Mouse (Mus musculus) intestine, postnatal 0 days (tissue): ENCODE measurements around the gene Surf6. TPM values are rescaled to one million over a fixed set of nuclear protein-coding genes. Genes with fewer than 3 reads are reported as not detected.

Experiments
- ATAC-seq: fragments of 200-750 bp; cut with Nextera tagmentation; 2 replicates; pipeline ENCODE4 v1.8.0; 2017; ENCODE audit warnings: mild to moderate bottlenecking, moderate TSS enrichment, moderate library complexity
- H3K27ac ChIP-seq: fragments of 300-500 bp; sonication (generic); 2 replicates; pipeline ENCODE4 v1.5.1; 2014; ENCODE audit warnings: mild to moderate bottlenecking, low read depth, low read length, moderate library complexity
- H3K27me3 ChIP-seq: fragments of 300-500 bp; sonication (generic); replicated peaks from 2 replicates; pipeline ENCODE4 v1.6.1; 2014; ENCODE audit warnings: low read length, mixed read lengths; ENCODE audit not compliant: control insufficient read depth, insufficient read depth
- H3K36me3 ChIP-seq: fragments of 300-500 bp; sonication (generic); 2 replicates; pipeline ENCODE4 v1.6.1; 2014; ENCODE audit warnings: mild to moderate bottlenecking, moderate library complexity; ENCODE audit not compliant: control insufficient read depth, insufficient read depth
- H3K4me1 ChIP-seq: fragments of 300-500 bp; sonication (generic); replicated peaks from 2 replicates; pipeline ENCODE4 v1.6.1; 2014; ENCODE audit warnings: antibody characterized with exemption, low read length, mixed read lengths; ENCODE audit not compliant: control insufficient read depth, insufficient read depth
- H3K4me2 ChIP-seq: fragments of 300-500 bp; sonication (generic); replicated peaks from 2 replicates; pipeline ENCODE4 v1.6.1; 2014; ENCODE audit warnings: low read depth, mild to moderate bottlenecking, moderate library complexity
- H3K4me3 ChIP-seq: fragments of 300-500 bp; sonication (generic); 2 replicates; pipeline ENCODE4 v1.5.1; 2014; ENCODE audit warnings: low read depth, low read length
- H3K9ac ChIP-seq: fragments of 300-500 bp; sonication (generic); 2 replicates; pipeline ENCODE4 v1.6.1; 2014; ENCODE audit warnings: mild to moderate bottlenecking, low read depth, low read length
- H3K9me3 ChIP-seq: fragments of 300-500 bp; sonication (generic); 2 replicates; pipeline ENCODE4 v1.6.1; 2016; ENCODE audit warnings: mixed run types; ENCODE audit not compliant: control insufficient read depth
- CTCF ChIP-seq: sonication (generic); IDR thresholded peaks from 2 replicates; pipeline ENCODE4 v1.5.1; 2016; ENCODE audit warnings: low read depth, mild to moderate bottlenecking, control low read depth, antibody characterized with exemption, moderate library complexity
- WGBS: fragments of 180-500 bp; shearing (Covaris S2); extraction: QIAGEN DNeasy Blood & Tissue Kit; methylation state at CpG from one replicate; pipeline ENCODE4 v1.1.7; 2014; 5-methylcytosine and 5-hydroxymethylcytosine counted together
- polyA plus RNA-seq: library from polyadenylated mRNA; unstranded; fragments of >200 nt; fragmentation: Nextera tagmentation; extraction: Ambion mirVana; gene quantifications from 2 replicates; pipeline ENCODE4 v1.2.1, GENCODE M21; 2015

Gene Surf6
- polyA plus RNA-seq, 1 experiment from 2014 or later: 11.7 TPM

GRCm38 (mm10) chr2:26914148-26914941 lies 11.7 kb upstream of the Surf6 start:
- H3K4me2 ChIP-seq: peak overlapping the region; percentile 24; the same call in 1 of the 2 replicates
- H3K27ac ChIP-seq: peak overlapping the region; percentile 96; the same call in 1 of the 2 replicates
- TF ChIP-seq CTCF: no peak
- WGBS: 54% methylated on average over 8 of the region's 8 CpGs
- ATAC-seq: no peak
- no peak overlapping the region for H3K4me3 ChIP-seq
- peaks cover 12% of the 10 kb centered on the region for H3K4me1 ChIP-seq
- peaks cover 50% of the 10 kb centered on the region for H3K36me3 ChIP-seq
- H3K9ac ChIP-seq: no peak overlapping the region
- H3K9me3 ChIP-seq: no peaks in the 10 kb centered on the region
- H3K27me3 ChIP-seq: no peaks in the 10 kb centered on the region

- TF ChIP-seq CTCF: no peak
- Histone ChIP-seq H3K4me1 (peaks cover 15% of the 10 kb centered on the region), H3K36me3 (peaks cover 43% of the 10 kb centered on the region), H3K27ac (no peak overlapping the region), H3K27me3 (no peaks in the 10 kb centered on the region), H3K4me3 (no peak overlapping the region), H3K4me2 (no peak overlapping the region), H3K9ac (no peak overlapping the region), H3K9me3 (no peaks in the 10 kb centered on the region)
- 79% methylated on average over 17 of the region's 17 CpGs for WGBS
- no peak for ATAC-seq
Measured at GRCm38 (mm10) chr2:26913416-26914147, 10.9 kb upstream of the Surf6 start.

- peaks cover 32% of the 10 kb centered on the region for H3K36me3 ChIP-seq
- ATAC-seq: no peak
- peak overlapping the region; percentile 71 for H3K4me3 ChIP-seq
- peak overlapping the region; percentile 95 for H3K9ac ChIP-seq
- 62% methylated on average over 5 of the region's 5 CpGs for WGBS
- no peaks in the 10 kb centered on the region for H3K9me3 ChIP-seq
- peak overlapping the region; percentile 90 for H3K27ac ChIP-seq
- TF ChIP-seq CTCF: no peak
- H3K4me1 ChIP-seq: peaks cover 12% of the 10 kb centered on the region
- H3K27me3 ChIP-seq: no peaks in the 10 kb centered on the region
- peak overlapping the region; percentile 83 for H3K4me2 ChIP-seq
Measured at GRCm38 (mm10) chr2:26912253-26912770, 9.6 kb upstream of the Surf6 start.

- Histone ChIP-seq H3K27me3 (no peaks in the 10 kb centered on the region), H3K9ac (peak overlapping the region; percentile 95), H3K4me1 (peaks cover 8% of the 10 kb centered on the region), H3K4me2 (peak overlapping the region; percentile 83), H3K36me3 (peaks cover 31% of the 10 kb centered on the region), H3K27ac (peak overlapping the region; percentile 90), H3K9me3 (no peaks in the 10 kb centered on the region), H3K4me3 (peak overlapping the region; percentile 71)
- no peak for TF ChIP-seq CTCF
- WGBS: under 1% methylated on average over 37 of the region's 37 CpGs
- peak; percentile 28 for ATAC-seq
Measured at GRCm38 (mm10) chr2:26910994-26911765, 8.5 kb upstream of the Surf6 start.

- peak within 1 kb of the TSS; percentile 83 for H3K4me2 ChIP-seq
- peak; percentile 91 for ATAC-seq
Measured at GRCm38 (mm10) chr2:26910124-26910993, 7.7 kb upstream of the Surf6 start, which contains the start of the genes Med22 and Rpl7a. Gene Med22, minus strand, starts transcription at chr2:26910677. Gene Rpl7a, plus strand, starts transcription at chr2:26910764.

More at GRCm38 (mm10) chr2:26910124-26910993, 7.7 kb upstream of the Surf6 start, which contains the start of the genes Med22 and Rpl7a:
- H3K9ac ChIP-seq: peak within 1 kb of the TSS; percentile 95
- peaks cover 39% of the 10 kb centered on the region for H3K36me3 ChIP-seq
- H3K4me1 ChIP-seq: peaks cover 8% of the 10 kb centered on the region
- under 1% methylated on average over 74 of the region's 74 CpGs for WGBS
- no peaks in the 10 kb centered on the region for H3K27me3 ChIP-seq
- peak within 1 kb of the TSS; percentile 90 for H3K27ac ChIP-seq
- H3K9me3 ChIP-seq: no peaks in the 10 kb centered on the region
- peak; percentile 25 for TF ChIP-seq CTCF
- peak within 1 kb of the TSS; percentile 71 for H3K4me3 ChIP-seq
